Mouse (Mus musculus): ENCODE results near the gene Cntln. TPM values are rescaled to one million over a fixed set of nuclear protein-coding genes. Genes with fewer than 3 reads are reported as not detected.

Cntln gene
- 5.2 TPM for polyA plus RNA-seq (2014; fragmentation: Illumina TruSeq; extraction: RNeasy Lipid Tissue Mini Kit (QIAGEN cat#74804); ENCODE audit: insufficient read depth, low read depth, low replicate concordance)

GRCm38 (mm10) chr4:84884111-84884538 lies at the start of gene Cntln:
TSS of gene Cntln (plus strand) at chr4:84884309.

Other genes starting within 250 kb of the Cntln start
- gene Bnc2, start 209.0 kb upstream of the Cntln start, polyA plus RNA-seq (2014; fragmentation: Illumina TruSeq; extraction: RNeasy Lipid Tissue Mini Kit (QIAGEN cat#74804); ENCODE audit: insufficient read depth, low read depth, low replicate concordance), result 0.52 TPM